Mouse (Mus musculus): ENCODE data around the gene Nkd2. TPM values are rescaled to one million over a fixed set of nuclear protein-coding genes. Genes with fewer than 3 reads are reported as not detected.

The Nkd2 gene
- total RNA-seq (2021) = 1 to 10 TPM; 1.0 to 2.3 TPM
- long read RNA-seq, experiment 1 = 0 reads
- long read RNA-seq, experiment 2, full-length matches to known transcripts = 1 of 2 reads
- long read RNA-seq, experiment 2, partial matches to known transcripts = 1 of 2 reads
- long read RNA-seq, experiment 2, other reads (novel, unspliced or antisense) = 0 of 2 reads

DNA sequence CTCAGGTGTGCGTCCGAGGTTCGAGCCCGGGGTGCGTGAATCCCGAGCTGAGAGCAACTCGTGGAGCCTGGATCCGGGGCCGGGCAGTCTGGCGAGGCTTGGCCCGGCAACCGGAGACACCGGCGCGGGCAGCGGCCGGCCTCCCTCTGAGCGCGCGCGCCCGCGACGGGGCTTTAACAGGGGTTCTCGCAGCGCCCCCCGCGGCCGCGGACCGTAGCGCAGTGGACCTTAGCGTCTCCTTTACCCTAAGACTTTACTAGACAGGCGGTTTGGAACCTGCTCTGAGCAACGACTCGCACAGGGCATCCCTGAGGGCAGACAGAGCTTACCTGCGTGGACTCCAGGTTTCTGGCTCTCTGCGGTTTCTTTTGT, at the start of gene Nkd2:
Gene Nkd2, minus strand, starts transcription at position 167 of the 372 bp plus-strand sequence.
- DNase-seq = peak; percentile 76

DNA sequence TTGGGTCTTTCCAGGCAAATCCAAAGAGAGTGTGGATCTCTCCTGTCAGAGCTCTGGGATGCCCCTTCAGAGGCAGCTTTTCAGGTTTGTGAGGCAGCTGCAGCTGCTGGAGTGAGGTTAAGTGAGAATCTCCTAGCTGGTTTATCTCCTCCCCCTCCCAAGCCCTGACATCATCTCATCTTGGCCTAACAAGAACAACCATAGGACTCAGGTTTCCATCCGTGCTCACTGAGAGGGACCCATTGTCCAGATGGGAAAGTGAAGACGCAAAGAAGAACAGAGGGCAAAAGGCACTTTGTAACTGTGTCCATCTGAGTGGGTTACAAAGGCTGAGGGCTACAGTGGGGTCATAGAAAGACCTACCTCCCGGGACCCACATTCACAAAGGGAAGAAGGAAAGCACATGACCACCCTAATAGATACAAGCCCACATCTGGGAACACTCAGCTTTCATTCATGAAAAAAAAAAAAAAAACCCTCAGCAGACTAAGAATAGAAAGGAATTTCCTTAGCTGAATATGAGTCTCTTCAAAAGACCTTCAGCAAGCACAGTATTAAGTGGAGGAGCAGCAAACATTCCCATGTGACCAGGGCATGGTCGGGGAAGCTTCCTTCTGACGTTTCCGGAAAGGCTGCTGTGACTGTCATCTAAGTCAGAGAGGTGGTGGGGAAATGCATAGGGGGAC, 45.2 kb upstream of the Nkd2 start:
- no peak for DNase-seq

- peak; percentile 79 for DNase-seq
Observed at GRCm38 (mm10) chr13:73887415-73887874, 40.0 kb upstream of the Nkd2 start.

DNA sequence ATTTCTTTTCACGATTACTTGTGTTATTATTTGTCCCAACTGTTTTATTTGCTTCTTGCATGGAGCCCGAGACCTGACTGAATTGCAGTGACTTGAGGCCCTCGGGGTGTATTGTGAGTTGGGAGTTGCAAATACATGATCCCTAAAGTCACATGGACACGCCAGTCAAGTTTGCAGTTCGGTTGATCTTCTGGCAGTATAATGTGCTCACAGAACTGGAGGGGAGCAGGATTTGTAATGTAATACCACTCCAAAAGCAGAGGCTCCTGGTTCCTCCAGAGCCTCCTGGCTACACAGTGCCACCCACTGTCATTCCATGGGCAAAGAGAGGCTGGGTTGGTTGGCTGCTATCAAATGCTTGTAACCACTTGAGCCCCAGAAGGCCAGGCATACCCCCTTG, 39.2 kb upstream of the Nkd2 start:
- DNase-seq = no peak

GRCm38 (mm10) chr13:73886066-73886465, 38.6 kb upstream of the Nkd2 start:
- DNase-seq = no peak

DNA sequence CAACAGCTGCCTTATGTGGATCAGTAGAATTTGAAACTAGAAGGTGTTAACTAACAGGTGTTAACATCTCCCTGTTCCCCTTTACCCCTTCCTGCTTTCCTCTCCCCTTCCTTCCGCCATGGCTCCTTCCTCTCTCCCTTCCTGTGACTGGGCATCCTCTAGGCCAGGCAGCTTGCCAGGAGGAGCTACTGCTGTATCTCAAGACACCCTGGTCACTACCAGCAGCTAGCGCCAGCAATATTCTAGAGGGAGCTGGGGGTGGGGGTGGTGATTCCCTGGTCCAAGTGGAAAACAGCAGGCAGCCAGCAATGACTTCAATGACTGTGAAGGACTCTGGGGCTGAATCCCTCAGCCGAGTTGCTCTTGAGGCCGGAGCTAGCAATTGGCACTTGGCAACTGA, 38.2 kb upstream of the Nkd2 start:
- no peak for DNase-seq

DNA sequence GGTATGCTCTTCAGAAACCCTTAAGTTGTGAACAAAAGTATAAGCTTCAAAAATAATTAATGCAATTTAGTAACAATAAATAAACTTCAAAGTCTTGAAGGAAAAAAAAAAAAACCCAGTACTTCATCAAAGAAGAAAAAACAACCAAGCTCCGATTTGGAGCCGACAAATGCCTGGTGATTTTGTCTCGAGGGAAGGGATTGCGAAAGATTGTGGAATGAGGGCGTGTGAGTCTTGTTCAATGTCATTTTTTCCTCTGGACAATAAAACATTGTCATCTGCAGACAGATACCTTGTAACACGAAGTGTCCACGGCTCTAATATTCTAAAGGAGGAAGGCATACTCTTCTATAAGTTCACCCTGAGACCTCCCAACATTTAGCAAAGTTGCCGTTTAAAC, 33.9 kb upstream of the Nkd2 start:
- DNase-seq = no peak

- DNase-seq = no peak
Observed at GRCm38 (mm10) chr13:73879824-73880223, 32.4 kb upstream of the Nkd2 start.

GRCm38 (mm10) chr13:73872159-73872558, 24.7 kb upstream of the Nkd2 start:
- DNase-seq = no peak

DNA sequence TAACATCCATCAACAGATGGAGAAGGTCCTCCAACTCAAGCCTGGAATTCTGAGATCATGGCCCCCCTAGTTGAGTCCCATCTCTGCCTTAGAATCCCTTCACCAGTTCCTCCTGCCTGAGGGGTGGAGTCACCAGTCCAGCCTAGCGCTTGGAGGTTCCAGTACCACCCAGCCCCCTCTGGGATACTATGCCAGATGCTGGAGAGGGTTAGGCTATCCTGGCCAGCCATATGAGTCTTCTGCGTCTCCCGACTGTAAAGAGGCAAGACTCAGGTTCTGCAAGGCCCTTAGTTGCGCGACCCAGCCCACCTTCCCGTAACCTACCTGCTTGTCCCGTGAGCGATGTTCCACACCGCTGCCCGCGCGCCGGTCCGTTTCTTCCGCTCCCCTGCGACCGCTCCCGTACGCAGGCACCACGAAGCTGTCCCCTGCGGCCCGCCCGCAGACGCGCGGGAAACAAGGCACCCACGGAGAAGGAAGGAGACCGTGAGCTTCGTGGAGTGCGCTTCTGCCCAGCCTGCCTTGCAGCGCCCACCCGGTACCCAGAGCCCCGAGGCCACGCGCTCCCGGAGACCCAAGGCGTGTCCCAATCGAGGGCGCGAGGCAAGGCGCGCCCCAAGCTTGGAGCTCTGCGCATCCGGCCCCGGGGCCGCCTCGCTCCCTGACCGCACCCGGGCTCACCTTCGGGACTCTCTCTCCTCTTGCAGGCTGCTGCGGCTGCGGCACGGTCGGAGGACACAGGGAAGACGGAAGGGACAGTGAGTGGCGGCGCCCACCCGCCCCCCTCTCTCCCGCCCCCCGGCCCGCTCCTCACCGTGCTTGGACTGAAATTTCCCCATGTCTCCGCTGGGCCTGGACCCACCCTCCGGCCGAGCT, 604 bp downstream of the Nkd2 start:
- no peak for DNase-seq

DNA sequence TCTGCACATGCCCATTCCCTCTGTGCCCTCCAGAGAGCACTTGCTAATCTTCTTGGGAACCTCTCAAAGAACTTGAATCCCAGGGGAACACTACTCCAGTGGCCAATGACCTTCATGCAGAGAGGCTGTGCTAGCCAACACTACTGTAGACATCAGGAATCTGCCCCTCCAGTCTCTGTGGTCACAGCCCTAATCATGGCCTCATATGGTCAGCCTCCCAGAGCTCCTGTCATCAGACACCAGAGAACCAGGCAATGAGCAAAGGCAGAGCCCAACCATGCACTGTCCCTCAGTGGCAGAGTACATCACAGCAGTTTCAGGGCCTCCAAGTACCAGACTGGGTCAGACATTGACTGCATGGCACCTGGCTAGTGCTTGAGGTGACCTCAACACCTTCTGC, 4.7 kb downstream of the Nkd2 start:
- DNase-seq = no peak

DNA sequence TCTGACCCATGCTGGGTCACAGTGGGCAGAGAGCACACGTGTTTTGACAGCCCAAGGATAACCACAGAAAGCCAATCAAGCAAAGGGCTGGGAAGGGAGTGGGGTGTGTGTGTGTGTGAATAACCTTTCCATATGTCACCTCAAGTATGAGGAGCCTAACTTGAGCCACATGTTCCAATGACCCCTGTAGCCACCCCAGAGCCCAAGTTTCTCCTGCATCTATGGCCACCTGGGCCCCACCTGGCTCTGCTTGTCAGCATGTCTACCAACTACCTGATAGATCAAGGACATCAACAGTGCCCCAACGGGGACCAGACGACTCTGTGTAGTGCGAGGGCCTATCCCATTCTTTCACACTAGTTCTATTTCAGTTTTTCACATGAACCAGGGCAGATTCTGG, 7.7 kb downstream of the Nkd2 start:
- DNase-seq = no peak

DNA sequence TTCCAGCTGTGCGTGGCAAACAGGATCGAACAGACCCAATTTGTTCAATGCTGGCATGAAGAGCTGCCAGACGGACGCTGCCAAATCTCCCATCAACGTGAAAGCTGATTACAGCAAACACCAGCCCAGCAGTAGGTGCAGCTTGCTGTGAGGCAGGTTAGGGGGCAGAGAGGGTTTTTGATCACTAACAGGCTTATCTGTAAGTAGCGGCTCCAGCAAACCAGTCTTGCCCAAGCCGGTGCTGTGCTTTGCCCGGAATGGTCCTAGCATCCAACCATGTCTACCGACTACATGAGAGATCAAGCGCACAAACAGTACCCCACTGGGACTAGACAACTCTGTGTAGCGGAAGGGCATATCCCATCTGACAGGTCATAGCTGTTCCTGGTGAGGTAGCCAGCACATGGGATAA, 8.3 kb downstream of the Nkd2 start:
- no peak for DNase-seq

DNA sequence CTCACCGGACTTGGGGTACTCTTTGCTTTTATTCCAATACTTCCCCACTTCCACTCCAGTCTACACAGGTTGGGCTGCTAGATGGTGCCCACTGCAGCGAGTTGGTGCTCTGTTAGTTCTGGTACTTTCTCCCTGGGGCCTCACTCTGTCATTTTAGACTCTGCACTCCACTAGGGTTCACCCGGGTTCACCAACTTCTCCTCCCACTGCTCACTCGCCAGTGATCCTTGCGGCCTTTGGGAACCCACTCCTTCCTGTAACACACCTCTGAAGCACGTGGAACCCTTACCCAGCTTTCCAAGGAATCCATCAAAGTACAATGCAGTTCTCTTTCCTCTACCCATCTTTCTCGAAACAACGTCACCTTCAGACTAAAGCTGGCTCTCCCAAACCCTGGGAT, 9.7 kb downstream of the Nkd2 start:
- DNase-seq = no peak

DNA sequence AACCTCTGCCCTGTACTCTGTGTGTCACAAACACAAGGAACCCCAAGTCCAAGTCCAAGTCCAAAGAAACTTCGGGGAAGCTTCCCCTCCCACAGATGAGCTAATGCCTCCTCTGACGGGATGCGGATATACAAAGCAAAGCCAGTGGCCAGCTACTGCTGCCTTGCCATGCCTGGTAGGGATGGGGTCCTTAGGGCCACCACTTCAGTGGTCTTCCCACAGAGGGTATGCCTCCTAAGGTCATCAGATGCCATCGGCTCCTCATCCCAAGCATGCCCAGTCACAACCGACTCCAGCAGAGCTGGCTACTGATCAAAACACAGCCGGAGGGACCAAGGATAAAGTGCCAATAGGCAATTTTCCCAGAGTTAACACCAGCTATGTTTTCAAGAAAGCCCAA, 10.9 kb downstream of the Nkd2 start:
- DNase-seq = no peak

DNA sequence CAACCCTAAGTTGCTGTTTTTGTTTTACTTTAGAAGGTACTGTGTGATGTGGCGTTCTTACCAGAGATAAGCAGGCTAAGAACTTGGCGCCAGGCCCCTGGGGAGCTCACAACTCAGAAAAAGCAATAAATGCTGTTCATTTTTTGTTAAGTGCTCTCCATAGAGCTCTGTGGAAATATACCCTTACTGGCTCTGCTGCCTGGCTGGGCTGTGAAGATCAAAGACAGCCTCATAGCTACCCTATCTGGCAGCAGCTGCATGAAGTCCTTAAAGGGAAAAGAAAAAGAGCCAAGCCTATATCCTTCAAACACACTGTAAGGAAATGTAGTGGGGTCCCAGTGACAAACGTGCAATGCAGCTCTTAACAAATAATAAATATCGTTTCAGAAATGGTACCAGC, 11.6 kb downstream of the Nkd2 start:
- no peak for DNase-seq

DNA sequence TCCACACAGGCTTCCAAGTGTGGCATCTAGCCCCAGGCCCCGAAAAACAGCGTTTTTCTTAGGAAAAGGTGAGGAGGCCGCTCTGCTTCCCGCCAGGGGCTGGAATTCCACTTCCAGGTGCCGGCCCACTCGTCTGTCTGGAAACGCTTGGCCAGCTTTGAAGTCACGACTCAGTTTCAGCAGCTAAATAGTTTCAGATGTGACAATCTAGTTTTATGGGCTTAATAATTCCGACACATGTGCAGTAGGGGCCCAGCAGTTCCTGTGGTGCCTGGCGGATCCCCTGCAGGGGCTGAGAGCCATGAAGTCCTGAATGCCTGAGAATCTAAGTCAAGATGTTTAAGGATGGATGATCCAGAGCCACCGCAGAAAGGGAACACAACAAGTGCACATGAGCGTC, 13.6 kb downstream of the Nkd2 start:
- no peak for DNase-seq

- DNase-seq = no peak
Observed at GRCm38 (mm10) chr13:73831486-73831885, 15.9 kb downstream of the Nkd2 start.

DNA sequence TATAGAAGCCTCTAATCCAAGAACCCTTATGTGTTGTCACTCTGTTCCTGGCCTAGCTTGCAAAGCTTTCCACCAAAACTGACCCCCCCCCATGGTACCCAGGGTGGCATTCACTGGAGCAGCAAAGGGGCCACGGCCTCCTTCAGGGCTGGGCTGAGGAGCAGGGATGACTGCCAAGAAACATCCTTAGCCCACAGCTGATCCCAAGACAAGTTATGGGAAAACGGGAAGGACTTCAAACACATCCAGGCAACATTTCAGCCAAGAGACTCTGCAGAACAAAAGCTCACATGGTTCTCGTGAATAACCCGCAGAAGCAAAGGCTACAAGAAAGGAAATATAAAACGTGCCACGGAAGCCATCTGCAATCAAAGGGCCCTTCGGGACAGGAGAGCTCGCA, 20.2 kb downstream of the Nkd2 start:
- DNase-seq = no peak

DNA sequence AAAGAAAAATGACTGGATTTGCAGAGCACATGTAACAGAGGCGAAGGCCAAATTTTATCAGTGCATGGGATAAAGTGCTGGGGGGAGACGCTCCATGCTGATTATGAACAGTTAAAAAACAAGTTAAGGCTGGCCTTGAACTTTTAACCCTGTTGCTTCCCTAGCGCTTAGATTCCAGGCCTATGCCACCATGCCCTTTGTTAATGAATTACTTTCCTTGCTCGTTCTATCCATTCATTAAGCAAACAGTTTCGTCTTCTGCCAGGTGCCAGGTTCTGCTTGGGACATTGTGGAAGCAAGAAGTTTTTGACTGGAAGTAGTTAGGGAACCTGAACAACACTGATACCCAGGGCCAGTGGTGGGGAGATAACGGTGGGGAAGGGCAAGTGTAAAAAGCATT, 23.7 kb downstream of the Nkd2 start:
- no peak for DNase-seq

DNA sequence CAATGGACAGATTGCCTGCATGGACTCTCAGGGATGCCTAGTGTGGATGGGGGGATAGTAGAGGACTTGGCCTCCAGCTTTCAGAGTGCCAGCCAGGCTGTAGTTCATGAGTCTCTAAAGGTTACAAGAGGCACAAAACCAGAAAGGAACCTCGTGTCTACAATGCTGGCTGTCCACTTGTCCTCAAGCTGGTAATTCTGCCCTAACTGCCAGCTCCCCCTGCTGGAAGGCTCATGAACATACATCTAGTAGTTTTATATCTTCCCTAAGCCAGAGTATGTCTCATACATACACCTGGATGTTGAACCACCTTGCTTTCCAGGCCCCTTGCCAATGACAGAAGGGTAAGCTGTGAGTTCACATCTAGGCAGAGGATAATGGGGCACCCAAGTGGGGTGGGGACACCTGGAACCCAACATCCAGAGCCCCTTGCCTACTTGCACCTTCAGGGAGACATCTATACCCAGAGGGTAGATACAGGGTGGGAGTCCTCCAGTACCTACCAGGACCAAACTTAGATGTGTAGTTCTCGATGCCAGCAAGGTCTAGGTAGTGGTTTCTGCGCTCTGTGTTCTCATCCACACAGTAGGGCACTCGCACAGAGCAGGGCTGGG, 25.1 kb downstream of the Nkd2 start:
- peak; percentile 27 for DNase-seq

- no peak for DNase-seq
Observed at GRCm38 (mm10) chr13:73821251-73821650, 26.2 kb downstream of the Nkd2 start.

DNA sequence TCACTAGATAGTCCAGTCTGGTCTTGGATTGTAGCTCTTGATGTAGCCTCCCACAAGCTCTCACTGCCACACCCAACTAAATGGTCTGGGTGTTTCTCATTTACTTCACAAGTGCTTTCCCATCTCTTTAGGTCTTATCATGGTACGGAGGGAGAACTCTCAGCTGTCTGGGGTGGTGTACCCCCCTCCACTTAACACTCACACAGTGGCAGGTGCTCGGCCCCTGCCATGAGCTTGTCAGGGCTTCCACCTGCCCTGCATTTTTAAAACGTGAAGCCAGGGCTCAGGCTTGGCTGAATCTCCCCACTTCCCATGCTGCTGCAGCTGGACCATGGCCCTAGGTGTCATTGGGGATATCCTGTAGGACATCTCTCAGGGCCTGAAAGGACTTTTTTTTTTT, 28.5 kb downstream of the Nkd2 start:
- no peak for DNase-seq
